Mouse (Mus musculus) heart, adult 2 months (tissue): ENCODE data around the gene Gkap1.
A peak's percentile ranks its signal among the peaks of the same experiment; 100 is the strongest.

Experiments
- CTCF ChIP-seq: fragments of 200-600 bp; IDR thresholded peaks from 2 replicates; pipeline ENCODE4 v1.8.1; 2022; ENCODE audit warnings: antibody characterized with exemption, mild to moderate bottlenecking, moderate library complexity
- EP300 ChIP-seq: fragments of 200-500 bp; IDR thresholded peaks from 2 replicates; pipeline ENCODE4 v1.6.1; 2011; ENCODE audit warnings: low read depth, low read length, control low read depth; ENCODE audit not compliant: insufficient read depth
- POLR2A ChIP-seq: fragments of 200-500 bp; IDR thresholded peaks from 2 replicates; pipeline ENCODE4 v1.6.1; 2011; ENCODE audit warnings: mild to moderate bottlenecking, low read depth, low read length, control low read depth; ENCODE audit not compliant: insufficient read depth

GRCm38 (mm10) chr13:58188412-58188811 is 87.1 kb downstream of the Gkap1 start:
- TF ChIP-seq CTCF (peak; percentile 95), EP300 (0 out of 2 replicates have a peak, but pooled peaks have one; percentile 30), POLR2A (no peak)
